Mouse (Mus musculus): ENCODE measurements at regions not wholly inside any gene's neighbourhood (a gene's known extent, or its start where the extent isn't known, plus 50 kb on each side); places are given as distances from the start of the nearest gene placed in this dataset.

DNA sequence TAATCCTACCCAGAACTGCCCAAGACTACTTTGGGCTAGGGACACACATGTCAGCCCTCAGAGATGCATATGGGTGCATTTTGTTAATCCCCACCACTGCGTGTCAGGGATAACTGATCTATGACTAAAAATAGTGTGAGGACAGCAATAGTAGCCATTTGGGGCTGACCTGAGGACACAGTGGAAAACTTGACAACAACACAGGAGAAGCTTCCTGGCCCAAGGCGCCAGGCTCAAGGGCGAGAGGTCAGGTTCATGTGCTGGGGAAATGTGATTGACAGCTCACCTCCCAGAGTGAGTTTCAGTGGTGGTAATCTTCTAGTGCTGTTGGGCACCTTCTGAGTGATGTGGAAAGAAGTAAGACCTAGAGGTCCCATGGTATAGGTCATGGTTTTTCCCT lies 62.0 kb upstream of the Spag17 start:
- TF ChIP-seq CTCF (conservative IDR thresholded peaks at IDR 0.05) = no peak
- Histone ChIP-seq H3K4me3 (no peak overlapping the region), H3K27ac (no peak overlapping the region)
- no peak for DNase-seq (ENCODE audit: low spot score in 2 of 2)
